Mouse (Mus musculus): Measurements from ENCODE around the gene Mgat4a. TPM values are rescaled to one million over a fixed set of nuclear protein-coding genes. Genes with fewer than 3 reads are reported as not detected.

Gene Mgat4a
- polyA plus RNA-seq, 1 experiment from 2014 or later: 9.3 TPM

GRCm38 (mm10) chr1:37407228-37407627, 133.6 kb downstream of the Mgat4a start:
- no peak overlapping the region for H3K4me2 ChIP-seq (ENCODE audit: low read length)
- no peaks in the 10 kb centered on the region for H3K36me3 ChIP-seq (ENCODE audit: control insufficient read depth, insufficient read depth)
- no peak overlapping the region for H3K9ac ChIP-seq (replicated peaks; ENCODE audit: low read depth, low read length)
- ATAC-seq: no peak
- no peaks in the 10 kb centered on the region for H3K27me3 ChIP-seq (replicated peaks; ENCODE audit: control insufficient read depth, insufficient read depth, low read length)
- WGBS: 88% methylated on average over 8 of the region's 8 CpGs
- H3K4me3 ChIP-seq (replicated peaks; ENCODE audit: low read length): no peak overlapping the region
- no peaks in the 10 kb centered on the region for H3K4me1 ChIP-seq (replicated peaks; ENCODE audit: control insufficient read depth, insufficient read depth, low read length)
- H3K9me3 ChIP-seq (ENCODE audit: control insufficient read depth, low read length): no peaks in the 10 kb centered on the region
- H3K27ac ChIP-seq (ENCODE audit: low read length): no peak overlapping the region

GRCm38 (mm10) chr1:37405137-37405536, 135.7 kb downstream of the Mgat4a start:
- H3K36me3 ChIP-seq (ENCODE audit: control insufficient read depth, insufficient read depth): no peaks in the 10 kb centered on the region; the same call in 1 of the 2 replicates
- 88% methylated on average over 2 of the region's 2 CpGs for WGBS
- no peak overlapping the region for H3K9ac ChIP-seq (replicated peaks; ENCODE audit: low read depth, low read length)
- H3K27ac ChIP-seq (ENCODE audit: low read length): no peak overlapping the region
- no peaks in the 10 kb centered on the region for H3K9me3 ChIP-seq (ENCODE audit: control insufficient read depth, low read length)
- no peaks in the 10 kb centered on the region for H3K4me1 ChIP-seq (replicated peaks; ENCODE audit: control insufficient read depth, insufficient read depth, low read length)
- H3K4me2 ChIP-seq (ENCODE audit: low read length): no peak overlapping the region
- no peak overlapping the region for H3K4me3 ChIP-seq (replicated peaks; ENCODE audit: low read length)
- no peaks in the 10 kb centered on the region for H3K27me3 ChIP-seq (replicated peaks; ENCODE audit: control insufficient read depth, insufficient read depth, low read length)
- ATAC-seq: no peak

DNA sequence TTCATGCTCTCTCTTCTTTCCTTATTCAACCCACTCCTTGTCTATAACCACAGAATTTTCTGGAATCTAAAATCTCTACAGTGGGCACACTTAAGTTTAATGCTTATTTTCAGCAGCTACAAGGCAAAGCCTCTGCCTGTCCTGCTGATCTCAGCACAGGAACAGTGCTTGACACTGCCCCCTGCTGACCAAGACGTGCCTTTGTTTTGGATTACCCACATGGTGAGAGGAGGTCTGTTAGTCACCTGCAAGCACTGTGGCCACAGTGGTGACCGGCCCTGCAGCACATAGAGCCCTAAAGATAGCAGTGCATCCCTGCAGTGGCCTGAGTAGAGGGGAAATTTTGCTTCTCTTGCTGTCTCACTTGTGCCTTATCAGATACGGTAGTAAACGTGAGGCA, 139.1 kb downstream of the Mgat4a start:
- no peak for ATAC-seq
- H3K9ac ChIP-seq (replicated peaks; ENCODE audit: low read depth, low read length): no peak overlapping the region
- no peak overlapping the region for H3K4me2 ChIP-seq (ENCODE audit: low read length)
- 60% methylated on average over 4 of the region's 4 CpGs for WGBS
- no peak overlapping the region for H3K4me3 ChIP-seq (replicated peaks; ENCODE audit: low read length)
- H3K36me3 ChIP-seq (ENCODE audit: control insufficient read depth, insufficient read depth): peaks cover 4% of the 10 kb centered on the region
- H3K9me3 ChIP-seq (ENCODE audit: control insufficient read depth, low read length): no peaks in the 10 kb centered on the region
- no peaks in the 10 kb centered on the region for H3K4me1 ChIP-seq (replicated peaks; ENCODE audit: control insufficient read depth, insufficient read depth, low read length)
- no peak overlapping the region for H3K27ac ChIP-seq (ENCODE audit: low read length)
- H3K27me3 ChIP-seq (replicated peaks; ENCODE audit: control insufficient read depth, insufficient read depth, low read length): no peaks in the 10 kb centered on the region

GRCm38 (mm10) chr1:37399734-37400133, 141.1 kb downstream of the Mgat4a start:
- ATAC-seq: no peak
- Histone ChIP-seq H3K9me3 (ENCODE audit: control insufficient read depth, low read length) (no peaks in the 10 kb centered on the region), H3K27ac (ENCODE audit: low read length) (no peak overlapping the region), H3K4me2 (ENCODE audit: low read length) (no peak overlapping the region), H3K36me3 (ENCODE audit: control insufficient read depth, insufficient read depth) (peaks cover 7% of the 10 kb centered on the region), H3K4me3 (replicated peaks; ENCODE audit: low read length) (no peak overlapping the region), H3K4me1 (replicated peaks; ENCODE audit: control insufficient read depth, insufficient read depth, low read length) (no peaks in the 10 kb centered on the region), H3K9ac (replicated peaks; ENCODE audit: low read depth, low read length) (no peak overlapping the region), H3K27me3 (replicated peaks; ENCODE audit: control insufficient read depth, insufficient read depth, low read length) (no peaks in the 10 kb centered on the region)
- 87% methylated on average over 8 of the region's 8 CpGs for WGBS

DNA sequence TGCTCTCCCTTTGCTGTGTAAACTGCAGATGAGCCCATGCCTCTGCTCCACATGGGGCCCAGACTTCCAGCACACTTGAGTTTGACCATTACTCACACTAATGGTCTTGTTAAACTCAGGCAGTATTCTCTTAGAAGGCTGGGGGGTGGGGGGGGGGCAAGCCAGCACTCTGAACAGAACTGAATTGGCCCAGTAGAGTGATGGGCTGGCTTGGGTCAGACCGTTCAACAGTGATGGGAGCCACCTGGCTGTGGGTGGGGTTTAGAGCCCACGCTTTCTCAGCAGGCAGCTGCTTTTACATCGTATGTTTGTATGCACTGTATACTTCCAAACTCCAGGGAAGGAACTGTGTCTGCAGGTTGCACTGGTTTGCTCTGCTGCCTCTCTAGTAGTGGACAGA, 141.9 kb downstream of the Mgat4a start:
- H3K4me3 ChIP-seq (replicated peaks; ENCODE audit: low read length): no peak overlapping the region
- no peak overlapping the region for H3K4me2 ChIP-seq (ENCODE audit: low read length)
- no peaks in the 10 kb centered on the region for H3K9me3 ChIP-seq (ENCODE audit: control insufficient read depth, low read length)
- 65% methylated on average over 3 of the region's 3 CpGs for WGBS
- ATAC-seq: no peak
- no peak overlapping the region for H3K27ac ChIP-seq (ENCODE audit: low read length)
- H3K9ac ChIP-seq (replicated peaks; ENCODE audit: low read depth, low read length): no peak overlapping the region
- H3K36me3 ChIP-seq (ENCODE audit: control insufficient read depth, insufficient read depth): peaks cover 9% of the 10 kb centered on the region
- no peaks in the 10 kb centered on the region for H3K27me3 ChIP-seq (replicated peaks; ENCODE audit: control insufficient read depth, insufficient read depth, low read length)
- H3K4me1 ChIP-seq (replicated peaks; ENCODE audit: control insufficient read depth, insufficient read depth, low read length): no peaks in the 10 kb centered on the region

- H3K27me3 ChIP-seq (replicated peaks; ENCODE audit: control insufficient read depth, insufficient read depth, low read length): no peaks in the 10 kb centered on the region
- WGBS: 85% methylated on average over 1 of the region's 1 CpGs
- H3K36me3 ChIP-seq (ENCODE audit: control insufficient read depth, insufficient read depth): peaks cover 11% of the 10 kb centered on the region
- H3K4me1 ChIP-seq (replicated peaks; ENCODE audit: control insufficient read depth, insufficient read depth, low read length): no peaks in the 10 kb centered on the region
- no peak overlapping the region for H3K4me2 ChIP-seq (ENCODE audit: low read length)
- H3K9ac ChIP-seq (replicated peaks; ENCODE audit: low read depth, low read length): no peak overlapping the region
- H3K4me3 ChIP-seq (replicated peaks; ENCODE audit: low read length): no peak overlapping the region
- H3K9me3 ChIP-seq (ENCODE audit: control insufficient read depth, low read length): no peaks in the 10 kb centered on the region
- ATAC-seq: no peak
- no peak overlapping the region for H3K27ac ChIP-seq (ENCODE audit: low read length)
Observed at GRCm38 (mm10) chr1:37396481-37396880, 144.3 kb downstream of the Mgat4a start.

GRCm38 (mm10) chr1:37393174-37393573, 147.6 kb downstream of the Mgat4a start:
- H3K9me3 ChIP-seq (ENCODE audit: control insufficient read depth, low read length): no peaks in the 10 kb centered on the region
- no peaks in the 10 kb centered on the region for H3K27me3 ChIP-seq (replicated peaks; ENCODE audit: control insufficient read depth, insufficient read depth, low read length)
- peaks cover 11% of the 10 kb centered on the region for H3K36me3 ChIP-seq (ENCODE audit: control insufficient read depth, insufficient read depth)
- no peaks in the 10 kb centered on the region for H3K4me1 ChIP-seq (replicated peaks; ENCODE audit: control insufficient read depth, insufficient read depth, low read length)
- no peak for ATAC-seq
- no peak overlapping the region for H3K4me2 ChIP-seq (ENCODE audit: low read length)
- 56% methylated on average over 5 of the region's 5 CpGs for WGBS
- no peak overlapping the region for H3K27ac ChIP-seq (ENCODE audit: low read length)
- no peak overlapping the region for H3K9ac ChIP-seq (replicated peaks; ENCODE audit: low read depth, low read length)
- H3K4me3 ChIP-seq (replicated peaks; ENCODE audit: low read length): no peak overlapping the region

Other genes with a start within 250 kb of the Mgat4a start
- 57.5 and 65.2 TPM in 2 replicates for gene Inpp4a, start 241.2 kb downstream of the Mgat4a start, polyA plus RNA-seq (2015; fragmentation: Nextera tagmentation; extraction: Ambion mirVana)
- gene Coa5, start 110.9 kb downstream of the Mgat4a start, polyA plus RNA-seq (2015; fragmentation: Nextera tagmentation; extraction: Ambion mirVana): 60.6 and 64.1 TPM in 2 replicates
- gene Unc50, start 110.9 kb downstream of the Mgat4a start, polyA plus RNA-seq (2015; fragmentation: Nextera tagmentation; extraction: Ambion mirVana): 121 and 136 TPM in 2 replicates
- 2.6 and 3.5 TPM in 2 replicates for gene 2010300C02Rik, start 179.1 kb upstream of the Mgat4a start, polyA plus RNA-seq (2015; fragmentation: Nextera tagmentation; extraction: Ambion mirVana)